Mouse (Mus musculus) granulocyte monocyte progenitor cell, adult 5-6 weeks (primary cell): ENCODE data around the gene Vmac. TPM values are rescaled to one million over a fixed set of nuclear protein-coding genes. Genes with fewer than 3 reads are reported as not detected.

ENCODE experiments used
- ATAC-seq: replicated peaks from 2 replicates; pipeline ENCODE4 v1.8.0; 2016; ENCODE audit warnings: mild to moderate bottlenecking, moderate TSS enrichment, inconsistent platforms; ENCODE audit not compliant: poor library complexity, severe bottlenecking
- total RNA-seq, 2 experiments: library from RNA; stranded (forward) in 1 of 2; stranded (reverse) in 1 of 2; fragments of 200-712, 200-1000 nt in 1 of 2; fragments of >200 nt in 1 of 2; fragmentation: Nextera tagmentation in 1 of 2; gene quantifications; 2 replicates each; pipeline ENCODE4 v1.2.3; 2014 to 2017

The Vmac gene
- total RNA-seq, 2 experiments from 2014 or later, result 3.7 to 5.3 TPM

- ATAC-seq, result no peak
These were observed 23.0 kb upstream of the Vmac start for GRCm38 (mm10) chr17:56740788-56741160.

DNA sequence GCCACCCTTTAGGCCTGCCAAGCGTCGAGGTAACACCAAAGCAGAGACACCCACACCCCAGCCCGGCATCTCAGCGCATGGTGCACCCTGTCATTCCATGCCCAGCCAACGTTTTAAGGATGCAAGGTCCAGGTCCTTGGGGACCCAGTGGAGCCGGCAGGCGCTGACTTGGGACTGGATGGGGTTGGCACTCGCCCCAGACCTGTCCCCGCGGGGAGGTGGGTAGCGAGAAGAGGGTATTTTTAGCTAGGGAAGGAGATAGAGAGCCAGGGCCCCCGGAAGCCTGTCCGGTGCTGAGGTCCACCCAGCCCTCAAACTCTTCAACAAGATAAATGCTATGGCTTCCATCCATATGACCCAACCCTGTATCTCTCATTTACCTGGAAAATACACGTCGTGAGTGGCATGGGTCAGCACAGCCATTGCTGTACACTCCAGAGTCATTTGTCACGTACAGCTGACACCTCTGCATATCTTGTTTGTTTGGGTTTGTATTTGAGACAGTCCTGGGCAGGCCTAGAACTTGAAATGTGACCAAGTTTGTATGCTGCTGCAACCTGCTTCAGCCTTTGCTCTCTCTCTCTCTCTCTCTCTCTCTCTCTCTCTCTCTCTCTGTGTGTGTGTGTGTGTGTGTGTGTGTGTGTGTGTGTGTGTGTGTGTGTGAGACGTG is 22.4 kb upstream of the Vmac start:
- no peak for ATAC-seq

GRCm38 (mm10) chr17:56738221-56738620 is 20.4 kb upstream of the Vmac start:
- ATAC-seq, result no peak

DNA sequence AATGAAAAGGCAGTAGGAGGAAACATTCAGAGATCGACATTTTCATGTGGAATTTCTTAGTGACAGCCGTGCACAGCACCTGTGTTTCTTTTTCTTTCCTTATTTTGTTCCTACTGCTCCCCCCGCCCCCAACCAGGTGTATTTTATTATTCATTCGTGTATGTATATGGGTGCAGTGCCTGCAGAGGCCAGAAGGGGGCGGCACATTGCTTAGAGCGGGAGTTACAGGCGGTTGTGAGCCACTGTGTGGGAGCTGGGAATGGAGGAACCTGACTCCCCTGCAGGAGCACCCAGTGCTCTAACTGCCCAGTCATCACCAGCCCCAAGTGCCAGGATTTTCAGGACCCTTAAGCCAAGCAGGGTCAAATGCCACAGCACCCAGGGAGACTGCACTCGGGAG is 18.7 kb upstream of the Vmac start:
- peak; percentile 46; the same call in 1 of the 2 replicates for ATAC-seq

GRCm38 (mm10) chr17:56729656-56730055 is 11.8 kb upstream of the Vmac start:
- ATAC-seq, result no peak

- no peak for ATAC-seq
These were observed 11.3 kb upstream of the Vmac start for GRCm38 (mm10) chr17:56729151-56729550.

DNA sequence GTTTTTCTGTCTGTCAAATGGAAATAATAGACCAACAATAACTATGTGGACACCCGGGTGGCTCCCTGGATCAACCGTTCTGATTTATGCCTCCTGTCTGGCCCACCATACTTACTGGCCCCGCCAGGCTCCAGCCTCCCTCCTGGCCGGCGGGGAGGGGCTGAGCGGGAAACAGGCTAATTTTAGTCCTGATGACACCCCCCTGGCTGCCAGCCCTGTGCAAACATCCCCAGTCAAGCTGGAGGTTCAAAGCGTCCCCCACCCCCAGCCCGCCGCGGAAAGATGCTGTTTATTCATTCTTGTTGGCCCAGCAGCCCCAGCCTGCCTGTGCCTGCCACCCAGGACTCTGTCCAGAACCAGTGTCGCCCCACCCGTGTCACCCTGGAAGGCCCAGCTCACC is 10.3 kb upstream of the Vmac start:
- ATAC-seq, result no peak

DNA sequence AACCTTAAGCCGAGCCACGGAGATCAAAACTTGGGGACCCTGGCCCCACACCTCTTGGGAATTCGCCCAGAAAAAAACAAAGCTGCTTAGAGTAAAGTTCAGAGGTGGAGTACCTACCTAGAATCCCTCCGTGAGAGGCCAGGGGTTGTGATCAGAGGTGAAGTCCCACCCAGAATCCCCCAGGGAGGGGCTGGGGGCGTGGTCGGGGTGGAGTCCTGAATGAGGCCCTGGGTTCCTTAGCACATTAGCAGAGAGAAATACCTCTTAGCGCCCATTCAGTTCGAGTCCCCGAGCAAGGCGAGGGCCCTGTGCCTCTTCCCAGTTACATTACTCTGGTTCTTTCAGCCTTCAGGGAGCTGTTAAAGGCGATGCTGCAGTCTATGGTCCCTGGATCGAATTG is 9.8 kb upstream of the Vmac start:
- no peak for ATAC-seq

DNA sequence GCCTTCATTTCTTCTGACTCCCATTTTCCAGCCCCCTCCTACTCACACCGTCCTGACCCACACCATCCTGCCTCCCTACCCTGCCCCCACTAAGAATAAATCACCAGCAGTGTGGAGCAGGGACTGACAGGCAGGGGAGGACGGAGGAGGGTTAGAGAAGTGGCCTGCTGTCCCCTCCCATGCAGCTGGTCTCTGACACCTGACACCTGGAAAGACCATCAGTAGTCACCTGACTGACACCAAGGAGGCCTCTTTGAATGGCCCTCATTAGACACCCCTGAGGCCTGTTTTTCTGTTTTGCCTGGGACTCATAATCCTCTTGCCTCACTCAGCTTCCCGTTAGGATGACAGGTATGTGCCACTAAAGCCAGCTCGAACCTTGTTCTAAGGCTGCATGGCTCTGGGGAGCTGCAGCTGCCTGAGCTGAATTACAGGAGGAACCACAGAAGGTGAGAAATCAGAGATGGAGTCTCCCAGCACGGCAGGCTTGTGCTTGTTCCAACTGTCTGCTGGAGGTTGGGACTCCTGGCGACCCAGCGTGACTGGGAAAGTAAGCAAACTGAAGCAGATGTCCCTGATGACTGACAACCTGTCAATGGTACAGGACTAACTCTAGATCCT is 9.3 kb upstream of the Vmac start:
- ATAC-seq, result no peak

DNA sequence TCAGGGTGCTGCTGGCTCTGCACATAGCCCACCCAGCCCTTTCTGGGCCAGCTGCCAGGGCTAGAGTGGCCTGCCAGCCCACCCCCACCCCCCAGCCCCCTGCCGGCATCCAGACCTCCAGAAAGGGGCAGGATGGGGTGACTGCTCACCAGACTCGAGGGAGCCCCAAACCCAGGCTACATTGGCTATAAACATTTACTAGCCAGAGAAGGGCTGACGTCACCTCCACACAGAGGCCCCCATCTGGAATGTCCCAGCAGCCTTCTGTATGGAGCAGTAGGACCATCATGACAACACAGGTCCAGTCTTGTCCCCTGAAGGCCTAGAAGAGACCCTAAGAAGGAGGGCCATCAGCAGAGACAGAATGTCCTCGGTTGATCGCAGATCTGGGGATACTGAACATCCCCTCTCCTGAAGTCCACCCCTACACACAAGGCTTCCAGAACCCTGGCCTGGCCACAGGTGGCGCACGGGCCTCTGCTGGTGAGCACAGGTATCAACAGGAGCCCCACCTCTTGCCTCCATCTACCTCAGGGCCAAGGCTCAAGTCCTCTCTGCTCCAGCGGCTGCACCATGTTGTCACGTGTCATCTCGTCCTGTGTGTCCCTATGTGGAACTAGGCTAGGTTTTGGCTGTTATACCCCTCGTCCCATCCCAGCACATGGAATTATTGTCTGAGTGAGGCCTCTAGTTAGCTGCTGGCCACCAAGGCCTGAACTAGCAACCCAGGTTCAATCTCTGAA is 5.8 kb upstream of the Vmac start:
- ATAC-seq, result no peak

GRCm38 (mm10) chr17:56722441-56722840 is 4.6 kb upstream of the Vmac start:
- ATAC-seq, result no peak

GRCm38 (mm10) chr17:56716655-56717362 is 1.0 kb downstream of the Vmac start:
- ATAC-seq, result peak; percentile 81

DNA sequence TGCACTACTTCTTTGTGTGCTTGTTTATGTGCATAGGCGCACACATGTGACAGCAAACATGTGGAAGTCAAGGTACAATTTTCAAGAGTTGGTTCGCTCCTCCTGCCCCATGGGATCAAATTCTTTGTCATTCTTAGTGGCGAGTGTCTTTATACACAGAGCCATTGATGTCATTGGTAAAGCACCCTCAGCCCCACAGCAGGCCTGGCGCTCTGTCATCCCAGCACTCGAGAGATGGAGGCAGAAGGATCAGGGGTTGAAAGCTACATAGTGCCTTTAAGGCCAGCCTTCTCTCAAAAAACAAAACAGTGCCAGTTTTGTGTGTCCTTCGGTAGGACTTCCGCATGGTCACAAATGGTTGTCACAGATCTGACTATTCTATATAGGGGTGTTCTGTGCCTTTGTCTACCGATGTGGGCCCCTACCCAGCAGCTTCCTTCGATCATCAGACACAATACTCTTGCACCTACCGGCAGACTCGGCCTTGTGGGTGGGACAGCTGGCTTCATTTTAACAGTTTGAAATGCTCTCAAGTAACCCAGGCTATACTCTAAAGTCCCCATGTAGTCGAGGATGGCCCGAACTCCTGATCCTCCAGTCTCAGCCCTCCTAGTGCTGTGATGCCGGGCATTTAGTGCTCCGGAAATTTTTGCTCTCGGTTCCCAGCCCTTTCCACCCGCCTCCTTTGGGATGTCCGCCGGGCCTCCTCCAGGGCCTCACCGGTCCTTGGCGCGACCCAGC is 1.7 kb downstream of the Vmac start:
- no peak for ATAC-seq

GRCm38 (mm10) chr17:56715360-56715759 is 2.5 kb downstream of the Vmac start:
- no peak for ATAC-seq

GRCm38 (mm10) chr17:56709708-56710107 is 8.1 kb downstream of the Vmac start:
- ATAC-seq, result no peak

DNA sequence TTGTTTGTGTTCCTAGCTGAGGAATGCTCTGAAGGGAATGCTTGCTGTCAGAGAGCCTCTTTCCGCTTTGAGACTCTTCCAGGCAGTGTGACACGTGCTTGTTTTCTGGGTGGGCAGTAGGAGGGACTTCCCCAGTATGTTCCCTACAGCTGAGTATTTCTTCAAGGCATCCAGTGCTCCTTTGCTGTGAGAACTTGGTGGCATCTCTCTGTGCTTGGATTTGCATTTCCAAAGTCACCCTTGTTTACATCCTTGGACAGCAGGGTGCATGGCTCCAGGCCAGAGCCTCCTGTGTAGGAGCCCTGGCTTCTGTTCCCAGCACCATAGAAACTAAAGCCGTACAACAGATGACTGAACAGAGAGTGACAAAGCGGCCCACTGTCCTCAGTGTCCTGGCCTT is 9.1 kb downstream of the Vmac start:
- ATAC-seq, result no peak

DNA sequence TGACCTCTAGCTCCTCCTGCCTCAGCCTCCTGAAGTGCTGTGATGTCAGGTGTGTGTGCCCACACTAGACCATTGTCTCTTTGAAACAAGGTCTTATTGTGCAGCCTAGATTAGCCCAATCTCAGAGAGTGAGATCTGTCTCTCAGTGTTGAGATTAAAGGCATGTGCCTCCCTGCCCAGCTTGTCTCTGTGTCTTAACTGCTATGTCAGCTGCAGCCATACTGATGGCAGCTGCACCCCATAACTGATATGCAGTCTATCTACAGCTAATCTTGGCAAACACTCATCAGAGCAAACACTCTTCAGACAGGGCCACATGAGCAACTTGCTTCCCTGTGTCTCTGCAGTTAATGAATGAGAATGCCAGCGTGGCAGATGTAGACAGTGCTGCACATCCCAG is 11.3 kb downstream of the Vmac start:
- ATAC-seq, result no peak

- ATAC-seq, result no peak
These were observed 14.8 kb downstream of the Vmac start for GRCm38 (mm10) chr17:56703038-56703437.

- no peak for ATAC-seq
These were observed 17.4 kb downstream of the Vmac start for GRCm38 (mm10) chr17:56700451-56700850.

DNA sequence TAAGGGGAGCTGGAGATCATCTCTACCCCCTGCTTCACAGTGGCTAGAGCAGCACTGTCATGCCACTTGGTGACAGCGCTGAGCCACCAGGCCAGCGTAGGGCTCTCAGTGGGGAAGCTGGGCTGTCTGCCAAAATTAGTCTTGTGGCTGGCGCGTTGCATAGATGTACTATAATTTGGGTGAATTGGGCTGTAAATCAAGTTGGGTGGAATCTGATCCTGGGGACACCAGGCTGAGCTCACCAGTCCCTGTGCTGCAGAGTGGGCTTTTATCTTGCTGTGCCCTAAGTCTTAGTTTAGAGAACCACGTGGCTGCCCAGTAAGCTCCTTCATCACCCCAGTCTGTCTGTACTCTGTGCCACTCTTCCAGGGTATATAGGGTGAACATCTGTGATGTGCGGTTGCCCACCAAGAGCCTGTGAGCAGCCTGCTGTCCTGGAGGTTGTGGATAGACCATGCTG is 23.9 kb downstream of the Vmac start:
- ATAC-seq, result peak; percentile 22
